ENCODE assay signal across 13 mouse cellular contexts in genomic region chr11:120243531-120243820, GRCm38 (mm10). TPM values are rescaled to one million over a fixed set of nuclear protein-coding genes. Genes with fewer than 3 reads are reported as not detected.
DNase-seq lines count a peak whose midpoint lies in the region; ATAC-seq lines count a peak whose summit lies in the region.
"Had no signal": no experiment of that assay in that cellular context is flagged by ENCODE, and none has a peak within 500 bp of the region (broad histone marks: within the 10 kb centered on the region; RNA-seq: fewer than 3 reads in every experiment).

No protein-coding gene starts in this region.

- no peak overlapping the region for H3K4me3 ChIP-seq in kidney, embryonic 16.5 days (ENCODE audit: low read length)
- no peak overlapping the region for H3K4me3 ChIP-seq in forebrain, embryonic 14.5 days (ENCODE audit: low read depth, low read length)
- 0 out of 2 replicates have a peak overlapping the region, but pooled peaks have one; percentile 9 for H3K4me3 ChIP-seq in limb, embryonic 12.5 days (replicated peaks)
- no peak overlapping the region for H3K4me3 ChIP-seq in stomach, embryonic 14.5 days (ENCODE audit: low read depth, low read length)
- H3K4me3 ChIP-seq: liver, embryonic 15.5 days had no signal

- ATAC-seq in kidney, embryonic 16.5 days (ENCODE audit: low FRiP score, low TSS enrichment), result no peak
- no peak for ATAC-seq in forebrain, embryonic 14.5 days
- ATAC-seq in limb, embryonic 12.5 days (ENCODE audit: insufficient number of reproducible peaks, insufficient read depth, low FRiP score, low TSS enrichment, low read depth), result peak; percentile 18; the same call in 1 of the 2 replicates
- ATAC-seq in stomach, embryonic 14.5 days (ENCODE audit: insufficient number of reproducible peaks, insufficient read depth, low FRiP score, low read depth), result no peak

- H3K4me2 ChIP-seq in kidney, embryonic 16.5 days (replicated peaks; ENCODE audit: low read depth, low read length), result peak overlapping the region; percentile 88
- H3K4me2 ChIP-seq in forebrain, embryonic 14.5 days (ENCODE audit: low read length), result peak overlapping the region; percentile 6; the same call in 1 of the 2 replicates
- peak overlapping the region; percentile 97 for H3K4me2 ChIP-seq in limb, embryonic 12.5 days
- H3K4me2 ChIP-seq in stomach, embryonic 14.5 days (replicated peaks; ENCODE audit: low read depth, low read length), result 0 out of 2 replicates have a peak overlapping the region, but pooled peaks have one; percentile 1
- H3K4me2 ChIP-seq: liver, embryonic 15.5 days had no signal

- peak overlapping the region; percentile 96 for H3K27ac ChIP-seq in kidney, embryonic 16.5 days (ENCODE audit: low read length)
- no peak overlapping the region for H3K27ac ChIP-seq in forebrain, embryonic 14.5 days (ENCODE audit: low read depth, low read length)
- H3K27ac ChIP-seq in limb, embryonic 12.5 days, result peak overlapping the region; percentile 98
- H3K27ac ChIP-seq in stomach, embryonic 14.5 days (ENCODE audit: low read length), result peak overlapping the region; percentile 83; the same call in 1 of the 2 replicates
- H3K27ac ChIP-seq: liver, embryonic 15.5 days had no signal

- no peaks in the 10 kb centered on the region for H3K27me3 ChIP-seq in kidney, embryonic 16.5 days (ENCODE audit: insufficient read depth, low read length)
- H3K27me3 ChIP-seq in forebrain, embryonic 14.5 days (replicated peaks; ENCODE audit: control insufficient read depth, insufficient read depth, low read length), result no peaks in the 10 kb centered on the region
- H3K27me3 ChIP-seq in limb, embryonic 12.5 days, result no peaks in the 10 kb centered on the region
- H3K27me3 ChIP-seq in stomach, embryonic 14.5 days (ENCODE audit: control insufficient read depth, insufficient read depth, low read length), result no peaks in the 10 kb centered on the region

- intact Hi-C loops in left cerebral cortex, postnatal 4 days (cut with DNase I), result no loop called here

- peak overlapping the region; percentile 58 for H3K9ac ChIP-seq in kidney, embryonic 16.5 days (replicated peaks; ENCODE audit: low read length)
- peak overlapping the region; percentile 26; the same call in 1 of the 2 replicates for H3K9ac ChIP-seq in forebrain, embryonic 14.5 days (ENCODE audit: low read length)
- peak overlapping the region; percentile 37 for H3K9ac ChIP-seq in limb, embryonic 12.5 days (replicated peaks)
- no peak overlapping the region for H3K9ac ChIP-seq in stomach, embryonic 14.5 days (replicated peaks; ENCODE audit: low read depth, low read length)
- H3K9ac ChIP-seq: liver, embryonic 15.5 days had no signal

- 19% methylated on average over 6 of the region's 6 CpGs for WGBS in kidney, embryonic 16.5 days
- WGBS in forebrain, embryonic 14.5 days, result 33% methylated on average over 6 of the region's 6 CpGs
- 24% methylated on average over 6 of the region's 6 CpGs for WGBS in limb, embryonic 12.5 days
- 37% methylated on average over 6 of the region's 6 CpGs for WGBS in stomach, embryonic 14.5 days

- H3K4me1 ChIP-seq in kidney, embryonic 16.5 days (ENCODE audit: insufficient read depth, low read length), result peaks cover 85% of the 10 kb centered on the region
- peaks cover 51% of the 10 kb centered on the region for H3K4me1 ChIP-seq in forebrain, embryonic 14.5 days (ENCODE audit: control insufficient read depth, insufficient read depth, low read length)
- peaks cover 97% of the 10 kb centered on the region for H3K4me1 ChIP-seq in limb, embryonic 12.5 days (replicated peaks)
- peaks cover 66% of the 10 kb centered on the region for H3K4me1 ChIP-seq in stomach, embryonic 14.5 days (ENCODE audit: control insufficient read depth, insufficient read depth, low read length)

- no peak for DNase-seq in kidney, adult 9 months
- DNase-seq in forebrain, embryonic 14.5 days (ENCODE audit: low spot score), result no peak
- no peak for DNase-seq in urinary bladder, adult 18-20 months (ENCODE audit: low spot score in 2 of 2)
- no peak for DNase-seq in thymus, postnatal 10 days (ENCODE audit: low spot score in 2 of 2)
- no peak for DNase-seq in left cerebral cortex, postnatal 4 days
- DNase-seq: adrenal gland, adult 2 months; cerebellum, postnatal 10 days; gastrocnemius, postnatal 36 days; kidney, postnatal 36 days had no signal

- no peaks in the 10 kb centered on the region for H3K36me3 ChIP-seq in kidney, embryonic 16.5 days (ENCODE audit: insufficient read depth, low read length)
- H3K36me3 ChIP-seq in forebrain, embryonic 14.5 days (ENCODE audit: control insufficient read depth, insufficient read depth, low read length), result 0 out of 2 replicates have a peak, but pooled peaks cover 5% of the 10 kb centered on the region
- H3K36me3 ChIP-seq in limb, embryonic 12.5 days, result peaks cover 9% of the 10 kb centered on the region; the same call in 1 of the 2 replicates
- no peaks in the 10 kb centered on the region for H3K36me3 ChIP-seq in stomach, embryonic 14.5 days (ENCODE audit: control insufficient read depth, insufficient read depth, low read length)
- H3K36me3 ChIP-seq: liver, embryonic 15.5 days had no signal

- H3K9me3 ChIP-seq in kidney, embryonic 16.5 days (ENCODE audit: low read length), result no peaks in the 10 kb centered on the region
- H3K9me3 ChIP-seq in forebrain, embryonic 14.5 days (replicated peaks; ENCODE audit: control insufficient read depth, low read length), result no peaks in the 10 kb centered on the region
- H3K9me3 ChIP-seq in limb, embryonic 12.5 days, result no peaks in the 10 kb centered on the region
- no peaks in the 10 kb centered on the region for H3K9me3 ChIP-seq in stomach, embryonic 14.5 days (ENCODE audit: control insufficient read depth, low read depth, low read length)
- H3K9me3 ChIP-seq: liver, embryonic 15.5 days had no signal

RNA-seq across cellular contexts. Expression of gene Bahcc1, which starts 10.7 kb away (rescaled TPM):
- 13.2 and 14.2 TPM in 2 replicates for polyA plus RNA-seq in kidney, embryonic 16.5 days (2015; fragmentation: Nextera tagmentation; extraction: Ambion mirVana)
- 12.6 and 14.5 TPM in 2 replicates for polyA plus RNA-seq in forebrain, embryonic 14.5 days (2014; fragmentation: Nextera tagmentation; extraction: Ambion mirVana)
- polyA plus RNA-seq in limb, embryonic 12.5 days (2016; fragmentation: Nextera tagmentation; extraction: Ambion mirVana), result 18.3 and 18.5 TPM in 2 replicates
- 12.2 and 13.4 TPM in 2 replicates for polyA plus RNA-seq in stomach, embryonic 14.5 days (2014; fragmentation: Nextera tagmentation; extraction: Ambion mirVana)
- total RNA-seq in left cerebral cortex, postnatal 4 days (2021), result 10 to 100 TPM; 36.5 to 39.5 TPM

Comparison
In these comparisons a context has a peak if more than half of its experiments do, and no peak if none do; other contexts are left out.
1. H3K4me2 ChIP-seq: peak in every context shown above with its lines; median percentile 97 in limb, embryonic 12.5 days; 88 in kidney, embryonic 16.5 days; 6 in forebrain, embryonic 14.5 days; 1 in stomach, embryonic 14.5 days.